Mouse (Mus musculus) adrenal gland, postnatal 14 days (tissue): ENCODE measurements around the gene Acot3. TPM values are rescaled to one million over a fixed set of nuclear protein-coding genes. Genes with fewer than 3 reads are reported as not detected.
"Not testable (repeated sequence)": the region's sequence is repeated elsewhere in the genome, so short reads cannot be mapped to it uniquely, and the experiment has no call there.

Source experiments
- DNase-seq: peaks from one replicate; pipeline ENCODE4 v3.0.0; 2021; ENCODE audit warnings: mixed read lengths
- long read RNA-seq, 2 experiments: library from polyadenylated mRNA; stranded (forward); transcript quantifications; one replicate each; pipeline ENCODE4 v2.0.0; 2021
- total RNA-seq: library from RNA; stranded (reverse); gene quantifications from 2 replicates; pipeline ENCODE4 v1.2.3, GENCODE M21; 2021

The Acot3 gene
- total RNA-seq = 0.33 TPM in 1 of 2 replicates, not detected in the other
- long read RNA-seq, experiment 1 = 0 reads
- long read RNA-seq, experiment 2 = 0 reads

DNA sequence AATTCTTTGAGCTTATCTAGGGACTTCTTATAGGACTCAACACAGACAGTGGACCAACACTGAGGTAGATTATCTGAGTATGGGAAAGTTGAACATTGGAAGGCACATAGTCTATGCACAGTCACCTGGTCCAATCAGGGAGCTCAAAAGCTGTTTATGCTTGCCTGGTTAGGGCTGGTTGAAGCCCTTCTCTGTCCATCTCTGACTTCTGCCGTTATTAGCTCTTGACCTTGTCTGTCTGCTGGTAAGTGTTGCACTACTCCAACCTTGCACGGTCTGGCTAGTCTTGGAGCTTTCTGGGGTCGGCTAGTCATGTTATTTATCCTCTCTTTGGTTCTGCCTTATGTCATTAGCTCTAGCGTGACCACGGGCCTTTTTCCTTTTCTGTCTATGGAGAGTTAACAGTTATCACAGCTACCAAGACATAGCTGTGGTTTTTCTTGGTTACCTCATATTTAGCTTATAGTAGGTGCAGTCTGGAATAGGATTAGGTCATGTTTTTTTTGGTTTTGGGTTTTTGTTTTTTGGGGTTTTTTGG is at the start of gene Acot3:
TSS of gene Acot3 (plus strand) at position 208 of the 538 bp plus-strand sequence.
- no peak for DNase-seq

DNA sequence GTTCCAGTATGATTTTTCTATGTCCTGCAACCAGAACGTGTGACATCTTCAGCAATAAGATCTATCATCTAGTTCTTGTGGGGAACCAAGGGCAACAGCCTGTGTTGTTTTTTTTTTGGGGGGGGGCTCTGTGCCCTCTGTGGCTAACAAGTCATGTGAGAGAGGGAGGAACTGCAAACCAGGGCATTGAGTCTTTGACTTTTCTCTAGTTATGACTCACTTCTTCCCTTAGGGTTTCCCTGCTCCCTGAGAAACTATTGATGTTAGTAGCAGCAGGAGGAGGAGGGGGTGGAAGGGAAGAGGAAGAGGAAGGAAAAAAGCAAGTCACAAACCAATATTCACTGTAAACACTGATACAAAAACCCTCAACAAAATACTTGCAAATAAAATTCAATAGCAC is 48.1 kb upstream of the Acot3 start:
- no peak for DNase-seq

DNA sequence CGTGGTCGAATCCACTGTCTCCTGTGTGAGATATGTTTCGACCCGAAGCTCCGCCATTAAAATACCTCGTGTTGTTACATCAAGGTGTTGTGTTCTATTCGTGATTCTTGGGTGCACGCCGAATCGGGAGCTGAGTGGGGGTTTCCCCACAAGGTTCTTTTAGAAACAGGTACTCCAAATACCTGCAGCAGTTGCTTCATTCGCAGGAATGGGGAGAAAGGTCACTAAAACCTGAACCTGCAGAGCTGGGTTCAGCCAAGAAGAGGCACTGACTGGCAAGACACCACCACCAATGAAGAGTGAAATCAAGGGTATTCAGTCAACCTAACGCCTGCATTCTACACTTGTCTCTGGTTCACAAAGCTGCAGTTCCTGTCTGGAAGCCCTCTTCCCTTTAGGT is 43.7 kb upstream of the Acot3 start:
- no peak for DNase-seq

DNA sequence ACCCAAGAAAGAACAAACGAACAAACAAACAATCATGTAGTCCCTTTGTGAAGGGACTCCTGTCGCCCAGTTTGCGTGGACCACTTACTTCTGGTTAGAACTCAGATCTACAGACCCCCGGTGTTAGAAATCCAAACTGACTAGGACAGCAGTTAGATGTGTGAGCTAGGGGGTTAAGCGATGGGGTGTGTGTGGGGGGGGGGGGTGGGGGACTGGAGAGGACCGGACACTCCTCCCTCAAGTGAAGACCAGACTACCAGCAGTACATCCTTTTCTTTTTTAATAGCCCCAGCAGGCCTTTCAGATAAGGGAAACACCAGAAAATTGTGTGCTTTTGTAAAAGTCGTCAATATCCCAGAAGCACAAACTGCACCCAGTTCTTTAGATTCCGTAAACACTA is 43.2 kb upstream of the Acot3 start:
- DNase-seq = no peak

DNA sequence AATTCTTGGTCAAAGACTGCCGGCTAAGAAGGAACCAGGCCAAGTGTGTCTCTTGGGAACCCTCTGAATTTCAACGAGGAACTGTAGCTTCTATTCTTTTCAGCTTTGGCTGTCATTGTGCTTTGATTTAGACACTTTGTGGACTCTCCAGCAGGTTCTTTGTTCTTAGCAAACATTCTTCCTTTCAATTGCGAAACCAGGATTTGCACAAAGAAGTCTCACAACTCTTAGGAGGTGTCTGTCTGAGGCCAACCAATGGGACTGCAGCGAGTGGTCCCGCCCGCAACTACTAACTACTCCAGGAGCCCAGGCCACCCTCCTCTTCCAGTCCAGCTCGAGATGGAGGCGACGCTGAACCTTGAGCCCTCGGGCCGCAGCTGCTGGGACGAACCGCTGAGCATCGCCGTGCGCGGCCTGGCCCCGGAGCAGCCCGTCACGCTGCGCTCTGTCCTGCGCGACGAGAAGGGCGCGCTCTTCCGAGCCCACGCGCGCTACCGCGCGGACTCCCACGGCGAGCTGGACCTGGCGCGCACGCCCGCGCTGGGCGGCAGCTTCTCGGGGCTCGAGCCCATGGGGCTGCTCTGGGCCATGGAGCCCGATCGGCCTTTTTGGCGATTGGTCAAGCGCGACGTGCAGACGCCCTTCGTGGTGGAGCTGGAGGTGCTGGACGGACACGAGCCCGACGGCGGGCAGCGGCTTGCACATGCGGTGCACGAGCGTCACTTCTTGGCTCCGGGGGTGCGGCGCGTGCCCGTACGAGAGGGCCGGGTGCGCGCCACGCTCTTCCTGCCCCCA is 42.6 kb upstream of the Acot3 start, which contains the start of gene Acot1:
TSS of gene Acot1 (plus strand) at position 320 of the 795 bp plus-strand sequence.
- DNase-seq = peak; percentile 78

DNA sequence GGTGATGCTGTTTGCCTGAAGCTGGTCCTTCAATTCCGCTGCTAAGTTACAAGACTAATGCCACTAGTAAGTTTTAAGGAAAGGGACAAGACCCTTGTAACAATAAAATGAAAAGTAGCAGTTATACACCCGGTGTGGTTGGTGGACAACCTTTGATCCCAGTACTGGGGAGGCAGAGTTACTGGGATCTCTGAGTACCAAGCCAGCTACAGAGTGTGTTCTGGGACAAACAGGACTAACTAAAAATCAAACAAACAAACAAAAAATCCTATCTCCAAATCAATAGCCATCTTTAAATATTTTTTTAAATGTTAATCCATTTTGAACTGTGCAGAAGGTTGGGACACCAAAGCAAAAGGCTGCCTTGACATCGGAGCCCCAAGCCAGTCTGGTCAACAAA is 41.7 kb upstream of the Acot3 start:
- no peak for DNase-seq

DNA sequence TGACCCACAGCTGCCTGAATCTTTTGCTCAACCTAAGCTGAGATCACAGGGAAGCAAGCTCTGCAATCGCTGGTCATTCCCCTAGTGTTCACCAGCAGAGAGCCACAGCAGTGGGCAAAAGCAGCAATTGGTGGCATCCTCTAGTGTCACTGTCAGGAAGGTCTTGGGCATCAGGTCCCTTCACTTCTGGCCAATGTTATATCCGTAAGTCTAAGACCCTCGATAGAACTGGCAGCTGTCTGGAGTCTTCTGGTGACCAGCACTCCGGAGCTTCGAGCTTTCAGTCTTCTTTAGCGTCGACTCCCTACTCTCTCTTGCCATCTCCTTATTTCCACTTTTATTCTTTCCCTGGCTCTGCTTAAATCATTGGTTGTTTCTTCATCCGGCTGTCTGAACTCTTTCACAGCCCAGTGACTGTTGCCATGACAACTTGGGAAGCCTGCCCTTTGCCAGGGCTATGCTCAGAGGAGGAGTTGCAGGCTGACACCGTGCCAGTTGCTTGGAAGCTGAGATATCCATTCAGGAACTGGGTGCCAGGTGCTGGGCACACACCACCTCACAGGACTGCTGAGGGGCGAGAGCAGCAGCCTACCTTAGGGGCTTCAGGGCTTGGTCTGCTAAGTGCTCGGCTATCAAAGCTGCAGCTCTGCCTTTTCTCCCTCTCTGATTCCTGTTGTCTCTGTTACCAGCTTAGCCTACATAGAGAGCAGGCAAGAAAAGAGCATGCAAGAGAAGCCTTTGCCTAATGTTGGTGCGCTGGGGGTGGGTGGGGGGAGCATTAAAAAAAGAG is 40.5 kb upstream of the Acot3 start:
- peak; percentile 91 for DNase-seq

DNA sequence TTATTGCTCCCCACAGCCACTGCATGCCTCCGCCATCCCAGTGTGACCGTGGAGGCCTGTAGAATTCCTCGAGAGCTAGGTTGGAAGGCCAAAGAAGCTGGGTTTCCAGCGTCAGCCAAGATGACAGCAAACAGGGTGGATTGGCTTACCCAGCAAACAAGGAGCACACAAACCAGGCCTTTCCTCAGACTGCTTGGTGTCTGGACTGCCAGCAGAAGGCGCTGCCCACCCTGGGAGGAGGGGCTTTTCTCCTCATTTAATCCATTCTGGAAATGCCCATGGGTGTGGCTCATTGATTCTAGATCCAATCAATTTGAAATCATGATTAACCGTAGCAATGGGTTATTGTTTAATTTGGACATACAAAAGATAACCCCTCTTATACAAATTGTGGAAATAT is 38.8 kb upstream of the Acot3 start:
- no peak for DNase-seq

DNA sequence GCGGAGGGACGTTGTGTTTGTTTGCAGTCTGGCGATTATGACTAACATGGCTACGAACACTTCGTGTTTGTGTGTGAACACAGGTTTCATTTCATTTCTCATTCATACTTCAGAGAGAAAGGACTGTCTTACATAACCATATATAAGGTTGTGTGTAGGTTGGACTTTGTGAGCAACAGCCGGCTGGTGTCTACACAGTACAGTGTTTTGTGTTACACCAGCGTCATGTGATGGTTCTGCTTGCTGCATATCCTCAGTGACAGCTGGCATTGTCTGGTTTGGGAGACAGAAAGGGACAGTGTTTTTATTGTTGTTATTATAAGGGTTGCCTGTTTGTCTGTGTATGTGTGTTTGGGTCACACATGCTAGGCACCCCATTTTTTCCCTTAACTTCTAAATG is 38.2 kb upstream of the Acot3 start:
- no peak for DNase-seq

DNA sequence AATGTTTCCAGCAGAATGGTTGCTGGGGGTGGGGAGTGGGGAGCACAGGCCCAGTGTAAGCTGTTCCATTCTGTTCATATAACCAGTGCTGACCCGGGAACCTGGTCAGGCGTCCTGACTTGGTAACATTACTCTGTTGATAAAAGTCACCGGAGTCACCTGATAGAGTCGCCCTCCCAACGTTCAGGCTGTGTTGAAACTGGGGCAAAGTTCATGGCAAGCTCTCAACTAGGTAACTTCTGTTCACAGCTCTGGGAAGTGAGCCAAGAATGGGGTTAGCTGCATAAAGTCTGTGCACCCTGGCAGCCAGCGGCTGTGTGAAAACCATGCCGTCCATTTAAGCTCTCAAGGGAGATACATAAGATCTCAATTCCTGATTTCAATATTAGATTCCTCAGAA is 31.4 kb upstream of the Acot3 start:
- DNase-seq = peak; percentile 84

DNA sequence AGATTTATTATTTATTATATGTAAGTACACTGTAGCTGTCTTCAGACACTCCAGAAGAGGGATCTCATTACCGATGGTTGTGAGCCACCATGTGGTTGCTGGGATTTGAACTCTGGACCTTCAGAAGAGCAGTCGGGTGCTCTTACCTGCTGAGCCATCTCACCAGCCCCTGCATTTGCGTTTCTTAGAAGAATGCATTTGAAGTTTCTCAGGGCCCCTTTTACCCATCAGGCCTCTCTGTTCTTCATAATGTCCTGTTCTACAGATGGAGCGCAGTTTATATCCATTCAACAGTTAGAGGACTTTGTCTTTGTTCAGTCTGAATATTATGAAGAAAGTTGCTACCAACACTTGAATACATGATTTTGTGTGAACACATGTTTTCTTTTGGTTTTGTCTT is 29.7 kb upstream of the Acot3 start:
- not testable (repeated sequence) for DNase-seq

DNA sequence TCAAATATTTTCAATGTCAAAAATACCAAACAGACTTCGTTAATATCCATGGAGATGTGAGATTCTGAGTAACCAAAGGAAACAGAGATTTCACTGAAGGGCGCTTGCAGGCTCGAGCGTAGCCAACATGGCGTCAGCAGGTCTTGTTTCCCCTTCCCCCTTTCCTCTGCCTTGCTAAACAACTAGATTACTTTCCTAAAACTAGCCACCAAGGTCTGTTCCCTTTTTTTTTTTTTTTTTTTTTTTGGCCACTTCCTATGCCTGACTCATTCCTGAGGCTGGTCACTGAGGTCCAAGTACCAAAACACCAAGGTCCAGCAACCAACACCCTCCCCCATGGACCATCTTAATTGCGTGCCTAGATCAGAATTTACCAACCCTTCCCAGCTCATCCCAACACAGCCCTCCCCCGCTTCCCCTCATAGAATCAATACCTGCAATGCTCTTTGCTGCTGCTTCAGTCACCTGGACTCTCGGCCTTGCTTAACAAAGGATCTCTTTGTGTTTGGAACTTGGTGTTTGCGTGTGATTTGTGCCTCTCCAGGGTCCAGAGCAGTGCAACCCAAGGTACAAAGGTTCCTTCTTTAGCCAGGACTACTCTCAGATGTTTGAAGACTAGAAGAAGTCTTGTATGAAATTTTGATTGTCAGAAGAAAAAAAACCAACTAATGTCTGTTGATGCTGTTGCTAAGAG is 28.7 kb upstream of the Acot3 start:
- DNase-seq = no peak

DNA sequence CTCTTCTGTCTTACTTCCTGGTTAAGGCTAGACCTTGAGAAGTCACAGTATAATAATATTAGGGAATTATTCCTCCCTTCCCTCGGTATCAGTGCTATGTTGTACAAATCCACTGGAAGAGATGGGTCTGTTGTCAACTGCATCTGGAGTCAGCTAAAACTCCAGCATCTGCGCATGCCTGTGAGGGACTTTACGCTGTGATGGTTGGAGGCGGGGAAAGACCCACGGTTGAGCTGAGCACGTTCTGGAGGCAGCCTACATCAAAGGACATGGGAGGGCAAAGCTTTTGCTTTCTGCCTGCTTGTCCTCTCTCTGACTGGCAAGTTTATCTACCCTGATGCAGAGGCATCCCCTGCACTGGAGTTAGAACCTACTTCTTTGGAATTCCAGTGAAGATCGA is 26.1 kb upstream of the Acot3 start:
- DNase-seq = no peak

DNA sequence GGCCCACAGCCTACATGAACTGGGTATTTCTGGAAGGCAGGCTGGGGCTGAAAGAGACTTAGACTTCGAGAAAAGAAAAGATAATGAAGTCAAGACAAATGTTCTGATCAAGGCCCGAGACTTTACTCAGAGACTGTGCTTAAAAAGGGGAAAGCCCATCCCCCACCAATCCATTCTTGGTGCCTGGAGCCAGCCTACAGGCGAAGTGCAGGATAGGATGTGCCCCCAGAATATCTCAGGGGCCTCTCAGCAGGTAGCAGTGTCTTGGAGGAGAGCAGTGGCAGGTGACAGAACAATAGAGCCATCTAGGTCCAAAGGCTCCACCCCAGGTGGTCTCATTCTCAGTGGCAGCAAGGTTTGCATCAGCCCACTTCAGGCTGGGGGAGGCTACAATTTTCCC is 23.6 kb upstream of the Acot3 start:
- not testable (repeated sequence) for DNase-seq

DNA sequence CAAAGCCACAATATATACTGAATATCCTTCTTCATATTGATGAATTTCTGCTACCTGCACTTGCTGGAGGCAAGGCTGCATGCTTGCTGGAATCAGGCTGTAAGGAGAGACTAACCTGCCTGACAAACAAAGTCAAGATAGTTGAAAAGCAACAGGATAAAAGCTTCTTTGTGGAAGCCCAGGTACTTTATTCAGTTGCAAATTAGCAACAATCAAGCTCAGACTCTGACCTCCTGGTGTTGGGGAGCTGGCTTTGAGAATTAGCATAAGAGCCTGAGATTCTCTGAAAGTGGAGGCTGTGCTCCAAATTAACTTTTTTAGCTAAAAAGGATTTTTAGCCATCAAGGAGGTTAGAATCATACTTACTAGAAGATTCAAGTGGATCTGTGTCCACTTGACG is 22.9 kb upstream of the Acot3 start:
- not testable (repeated sequence) for DNase-seq

DNA sequence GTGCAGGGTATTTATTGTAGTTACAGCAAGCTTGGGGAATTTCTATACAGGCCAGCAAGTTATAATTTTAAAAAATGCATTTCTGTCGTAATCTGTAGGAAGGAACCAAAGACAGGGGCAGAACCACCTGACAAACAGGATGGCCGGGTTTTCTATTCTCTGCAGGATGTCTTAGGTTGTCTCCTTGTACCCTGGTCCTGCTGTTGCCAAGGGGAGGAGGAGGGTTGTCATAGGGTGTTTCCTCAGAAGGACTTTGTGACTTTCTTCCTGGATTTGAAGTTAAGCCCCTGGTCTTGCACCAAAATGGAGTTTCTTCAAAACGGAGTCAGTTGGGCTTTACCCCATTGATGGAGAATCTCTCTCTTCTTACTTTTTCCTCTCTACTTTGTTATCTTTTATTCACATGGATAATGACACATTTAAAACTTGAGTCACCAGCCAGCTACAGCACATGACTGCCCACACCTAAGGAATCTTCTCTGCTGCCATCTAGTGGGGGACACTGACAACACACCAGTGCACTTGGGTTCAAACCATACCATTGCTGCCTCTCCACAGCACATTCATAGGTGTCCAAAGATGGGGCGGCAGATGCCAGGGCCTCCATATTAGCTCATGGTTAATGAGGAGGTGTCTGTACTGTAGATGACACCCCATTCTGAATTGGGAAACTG is 21.1 kb upstream of the Acot3 start:
- DNase-seq = peak; percentile 87

DNA sequence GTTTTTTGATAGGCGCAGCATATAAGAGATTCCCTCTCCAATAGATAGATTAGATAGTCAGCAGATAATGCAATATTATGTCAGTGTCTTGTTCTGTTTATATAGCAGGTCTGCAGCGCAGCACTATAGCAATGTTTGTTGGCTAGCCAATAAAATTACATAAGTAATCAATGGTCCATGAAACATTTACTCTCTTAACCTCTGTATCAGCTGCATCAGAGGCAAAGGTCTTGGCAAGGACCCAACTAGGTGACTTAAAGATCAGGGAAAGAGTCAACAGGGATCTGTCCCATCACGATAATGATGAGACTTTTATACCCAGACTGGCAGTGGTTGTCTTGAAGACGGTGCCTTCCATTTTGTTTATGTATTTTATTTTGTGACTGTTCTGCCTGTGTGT is 19.1 kb upstream of the Acot3 start:
- DNase-seq = no peak

DNA sequence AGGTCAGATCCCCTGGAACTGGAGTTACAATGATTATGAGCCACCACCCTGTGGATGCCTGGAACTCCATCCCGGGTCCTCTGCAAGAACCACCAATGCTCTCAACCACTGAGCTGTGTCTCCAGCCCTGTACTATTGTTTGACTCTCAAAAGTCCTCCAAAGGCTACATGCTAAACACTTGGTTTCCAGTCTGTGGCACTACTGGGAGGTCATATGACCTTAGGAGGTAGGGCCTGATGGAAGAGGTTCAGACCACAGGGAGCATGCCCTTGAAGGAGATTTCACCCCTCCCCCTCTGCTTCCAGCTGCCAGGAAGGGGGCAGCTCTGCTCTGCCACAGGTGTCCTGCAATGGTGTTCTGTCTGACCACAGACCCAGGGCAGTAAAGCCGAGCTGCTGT is 18.6 kb upstream of the Acot3 start:
- DNase-seq = not testable (repeated sequence)

DNA sequence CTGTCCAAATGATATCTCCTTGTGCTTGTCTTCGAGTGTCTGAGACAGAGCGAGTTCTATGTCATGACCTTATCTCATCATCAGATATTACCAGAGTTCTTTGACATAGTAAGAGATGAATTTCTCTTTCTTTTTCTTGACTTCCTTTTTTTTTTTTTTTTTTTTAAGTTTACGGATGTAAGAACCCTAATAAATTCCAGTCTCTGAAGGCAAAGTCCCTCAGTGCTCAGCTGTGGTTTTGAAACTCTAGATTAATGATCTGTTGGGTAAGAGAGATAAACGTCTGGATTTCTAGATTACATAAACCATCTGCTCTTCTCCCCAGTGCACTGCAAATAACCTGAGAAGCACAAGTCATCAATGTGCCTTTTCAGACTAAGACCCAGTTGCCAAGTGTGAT is 17.8 kb upstream of the Acot3 start:
- DNase-seq = no peak

DNA sequence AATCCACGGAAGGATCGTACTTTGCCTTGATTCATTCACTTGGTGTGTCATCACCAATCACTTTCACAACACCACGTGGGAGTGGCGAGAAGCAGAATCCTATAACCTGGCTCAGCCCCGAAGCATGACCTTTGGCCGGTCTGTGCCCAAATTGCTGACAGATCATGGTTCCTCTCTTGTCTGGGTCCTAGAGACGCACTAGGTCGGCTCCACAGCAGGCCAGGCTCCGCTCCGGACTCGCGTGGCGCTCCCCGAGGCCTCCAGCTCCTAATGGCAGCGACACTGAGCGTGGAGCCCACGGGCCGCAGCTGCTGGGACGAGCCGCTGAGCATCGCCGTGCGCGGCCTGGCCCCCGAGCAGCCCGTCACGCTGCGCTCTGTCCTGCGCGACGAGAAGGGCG is 13.7 kb upstream of the Acot3 start, which contains the start of gene Acot4:
TSS of gene Acot4 (plus strand) at position 139 of the 400 bp plus-strand sequence.
- DNase-seq = peak; percentile 69

DNA sequence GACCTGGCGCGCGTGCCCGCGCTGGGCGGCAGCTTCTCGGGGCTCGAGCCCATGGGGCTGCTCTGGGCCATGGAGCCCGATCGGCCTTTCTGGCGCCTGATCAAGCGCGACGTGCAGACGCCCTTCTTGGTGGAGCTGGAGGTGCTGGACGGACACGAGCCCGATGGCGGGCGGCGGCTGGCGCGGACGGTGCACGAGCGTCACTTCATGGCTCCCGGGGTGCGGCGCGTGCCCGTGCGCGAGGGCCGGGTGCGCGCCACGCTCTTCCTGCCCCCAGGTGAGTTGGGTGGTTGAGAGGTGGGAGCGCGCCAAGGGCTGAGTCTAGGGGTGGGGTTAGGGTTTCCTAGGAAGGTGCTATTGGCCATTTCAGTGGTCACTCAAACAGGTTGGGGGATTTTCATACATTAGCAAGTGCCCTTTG is 13.2 kb upstream of the Acot3 start, which contains the start of gene Gm49366:
TSS of gene Gm49366 (plus strand) at position 245 of the 421 bp plus-strand sequence.
- peak; percentile 64 for DNase-seq

DNA sequence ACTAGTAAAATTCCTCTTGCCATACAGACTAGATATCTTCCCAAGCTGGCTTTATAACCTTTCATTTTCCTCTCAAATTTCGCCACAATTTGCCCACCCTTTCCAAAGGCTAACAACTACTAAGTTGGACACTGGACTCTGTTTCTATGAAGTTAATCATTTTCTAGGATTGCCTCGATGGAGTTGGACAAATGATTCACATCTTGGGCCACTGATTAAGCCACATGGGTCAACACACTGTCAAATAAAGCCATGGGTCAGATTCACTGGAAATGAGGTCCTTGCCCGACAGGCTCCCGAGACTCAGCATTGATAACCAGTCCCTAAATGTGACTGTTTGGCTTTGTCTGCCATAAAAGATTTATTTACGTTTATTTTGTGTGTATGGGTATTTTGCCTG is 9.7 kb upstream of the Acot3 start:
- DNase-seq = no peak
